In genomic region chr10:13171461-13171860, GRCm38 (mm10) we compare ENCODE assay signal across 15 mouse cellular contexts. TPM values are rescaled to one million over a fixed set of nuclear protein-coding genes. Genes with fewer than 3 reads are reported as not detected.
DNase-seq lines count a peak whose midpoint lies in the region; ATAC-seq and TF ChIP-seq lines count a peak whose summit lies in the region.
"Had no signal": no experiment of that assay in that cellular context is flagged by ENCODE, and none has a peak within 500 bp of the region (broad histone marks: within the 10 kb centered on the region; RNA-seq: fewer than 3 reads in every experiment).

No protein-coding gene starts in this region.

- TF ChIP-seq POLR2A in limb, embryonic 14.5 days (IDR thresholded peaks at IDR 0.05; ENCODE audit: borderline replicate concordance, extremely low read depth, insufficient read depth, insufficient read length) = no peak

- peak overlapping the region; percentile 65 for H3K27ac ChIP-seq in heart, embryonic 15.5 days
- no peak overlapping the region; the same call in 1 of the 2 replicates for H3K27ac ChIP-seq in heart, embryonic 12.5 days (ENCODE audit: poor library complexity, severe bottlenecking)
- no peak overlapping the region for H3K27ac ChIP-seq in lung, postnatal 0 days (ENCODE audit: low read length)
- H3K27ac ChIP-seq in forebrain, embryonic 13.5 days = peak overlapping the region; percentile 65
- H3K27ac ChIP-seq in limb, embryonic 14.5 days (replicated peaks; ENCODE audit: low read depth, low read length) = peak overlapping the region; percentile 1

- H3K36me3 ChIP-seq in heart, embryonic 15.5 days = peaks cover 1% of the 10 kb centered on the region; the same call in 1 of the 2 replicates
- H3K36me3 ChIP-seq in heart, embryonic 12.5 days = peaks cover 6% of the 10 kb centered on the region
- no peaks in the 10 kb centered on the region for H3K36me3 ChIP-seq in lung, postnatal 0 days (ENCODE audit: insufficient read depth, low read length)
- peaks cover 7% of the 10 kb centered on the region; the same call in 1 of the 2 replicates for H3K36me3 ChIP-seq in forebrain, embryonic 13.5 days (ENCODE audit: poor library complexity, severe bottlenecking)
- H3K36me3 ChIP-seq in limb, embryonic 14.5 days (ENCODE audit: control insufficient read depth, insufficient read depth, low read length) = 0 out of 2 replicates have a peak, but pooled peaks cover 9% of the 10 kb centered on the region

- 52% methylated on average over 2 of the region's 2 CpGs for WGBS in heart, embryonic 15.5 days
- 46% methylated on average over 2 of the region's 2 CpGs for WGBS in heart, embryonic 12.5 days
- 34% methylated on average over 2 of the region's 2 CpGs for WGBS in lung, postnatal 0 days
- WGBS in forebrain, embryonic 13.5 days = 66% methylated on average over 2 of the region's 2 CpGs
- WGBS in limb, embryonic 14.5 days = 40% methylated on average over 2 of the region's 2 CpGs

- H3K4me2 ChIP-seq in heart, embryonic 15.5 days = no peak overlapping the region
- no peak overlapping the region for H3K4me2 ChIP-seq in heart, embryonic 12.5 days
- H3K4me2 ChIP-seq in lung, postnatal 0 days (replicated peaks; ENCODE audit: low read depth, low read length) = no peak overlapping the region
- H3K4me2 ChIP-seq in forebrain, embryonic 13.5 days = no peak overlapping the region
- H3K4me2 ChIP-seq in limb, embryonic 14.5 days (replicated peaks; ENCODE audit: low read depth, low read length, severe bottlenecking) = no peak overlapping the region

- no peaks in the 10 kb centered on the region for H3K9me3 ChIP-seq in heart, embryonic 15.5 days (replicated peaks)
- no peaks in the 10 kb centered on the region for H3K9me3 ChIP-seq in heart, embryonic 12.5 days (replicated peaks)
- H3K9me3 ChIP-seq in lung, postnatal 0 days (ENCODE audit: low read length) = no peaks in the 10 kb centered on the region
- H3K9me3 ChIP-seq in forebrain, embryonic 13.5 days (replicated peaks) = no peaks in the 10 kb centered on the region
- H3K9me3 ChIP-seq in limb, embryonic 14.5 days (ENCODE audit: control insufficient read depth, low read length) = no peaks in the 10 kb centered on the region

- H3K9ac ChIP-seq in heart, embryonic 15.5 days = no peak overlapping the region
- H3K9ac ChIP-seq in heart, embryonic 12.5 days = no peak overlapping the region
- H3K9ac ChIP-seq in lung, postnatal 0 days (replicated peaks; ENCODE audit: low read depth) = no peak overlapping the region
- H3K9ac ChIP-seq in forebrain, embryonic 13.5 days = no peak overlapping the region
- no peak overlapping the region for H3K9ac ChIP-seq in limb, embryonic 14.5 days (ENCODE audit: low read depth, low read length, severe bottlenecking)

- H3K4me1 ChIP-seq in heart, embryonic 15.5 days (replicated peaks) = peaks cover 28% of the 10 kb centered on the region
- peaks cover 42% of the 10 kb centered on the region for H3K4me1 ChIP-seq in heart, embryonic 12.5 days (replicated peaks)
- no peaks in the 10 kb centered on the region; the same call in 1 of the 2 replicates for H3K4me1 ChIP-seq in lung, postnatal 0 days (ENCODE audit: insufficient read depth, low read depth, low read length)
- H3K4me1 ChIP-seq in forebrain, embryonic 13.5 days = peaks cover 22% of the 10 kb centered on the region
- H3K4me1 ChIP-seq in limb, embryonic 14.5 days (ENCODE audit: control insufficient read depth, insufficient read depth, low read length) = peaks cover 34% of the 10 kb centered on the region

- TF ChIP-seq EP300 in lung, postnatal 0 days (IDR thresholded peaks at IDR 0.05) = no peak

- no peak for TF ChIP-seq CTCF in lung, postnatal 0 days (IDR thresholded peaks at IDR 0.05)

- ATAC-seq in heart, embryonic 15.5 days (replicated peaks; ENCODE audit: insufficient number of reproducible peaks, insufficient read depth, low FRiP score, low read depth) = no peak
- ATAC-seq in heart, embryonic 12.5 days (ENCODE audit: insufficient number of reproducible peaks, low FRiP score) = no peak
- peak; percentile 26; the same call in 1 of the 2 replicates for ATAC-seq in lung, postnatal 0 days
- 0 out of 2 replicates have a peak, but pooled peaks have one; percentile 9 for ATAC-seq in forebrain, embryonic 13.5 days
- ATAC-seq in limb, embryonic 14.5 days (ENCODE audit: low FRiP score, low read depth) = no peak
- ATAC-seq in megakaryocyte-erythroid progenitor cell, adult 5-6 weeks (replicated peaks; ENCODE audit: low FRiP score, low TSS enrichment, poor library complexity, severe bottlenecking) = no peak

- no peak overlapping the region for H3K4me3 ChIP-seq in heart, embryonic 15.5 days
- no peak overlapping the region for H3K4me3 ChIP-seq in heart, embryonic 12.5 days
- H3K4me3 ChIP-seq in lung, postnatal 0 days (ENCODE audit: low read depth, low read length) = no peak overlapping the region
- H3K4me3 ChIP-seq in forebrain, embryonic 13.5 days = no peak overlapping the region
- no peak overlapping the region for H3K4me3 ChIP-seq in limb, embryonic 14.5 days (replicated peaks; ENCODE audit: low read length)

- no peak for DNase-seq in lung, postnatal 0 days (ENCODE audit: low spot score)
- DNase-seq in lung, postnatal 36 days = no peak
- DNase-seq in limb, embryonic 14.5 days (ENCODE audit: low spot score) = no peak
- DNase-seq in frontal cortex, postnatal 25 days (ENCODE audit: low spot score in 2 of 2) = no peak
- DNase-seq: cerebellum, adult 11 months; gastrocnemius, postnatal 36 days; kidney, postnatal 14 days had no signal

- H3K27me3 ChIP-seq in heart, embryonic 15.5 days = no peaks in the 10 kb centered on the region
- H3K27me3 ChIP-seq in heart, embryonic 12.5 days (replicated peaks) = no peaks in the 10 kb centered on the region
- H3K27me3 ChIP-seq in lung, postnatal 0 days (replicated peaks; ENCODE audit: insufficient read depth, low read length) = no peaks in the 10 kb centered on the region
- no peaks in the 10 kb centered on the region for H3K27me3 ChIP-seq in forebrain, embryonic 13.5 days
- no peaks in the 10 kb centered on the region for H3K27me3 ChIP-seq in limb, embryonic 14.5 days (ENCODE audit: control insufficient read depth, insufficient read depth, low read length)

RNA-seq across cellular contexts. Expression of gene Zc2hc1b, which starts 6.4 kb away (rescaled TPM):
- not detected in 2 replicates for polyA plus RNA-seq in heart, embryonic 15.5 days (2015; fragmentation: Nextera tagmentation; extraction: Ambion mirVana)
- polyA plus RNA-seq in heart, embryonic 12.5 days (2016; fragmentation: Nextera tagmentation; extraction: Ambion mirVana) = not detected in 2 replicates
- polyA plus RNA-seq in lung, postnatal 0 days (2015; fragmentation: Nextera tagmentation; extraction: Ambion mirVana) = not detected in 2 replicates
- polyA plus RNA-seq in forebrain, embryonic 13.5 days (2015; fragmentation: Nextera tagmentation; extraction: Ambion mirVana) = not detected in 2 replicates
- polyA plus RNA-seq in limb, embryonic 14.5 days (2012; rRNA removed) = 0.14 TPM in 1 of 2 replicates, not detected in the other
- not detected in 2 replicates for polyA plus RNA-seq in limb, embryonic 14.5 days (2014; fragmentation: Nextera tagmentation; extraction: Ambion mirVana)
- total RNA-seq in megakaryocyte-erythroid progenitor cell, adult 5-6 weeks (2014; fragmentation: Nextera tagmentation) = not detected in 2 replicates
- not detected in 2 replicates for total RNA-seq in megakaryocyte-erythroid progenitor cell, adult 5-6 weeks (2017)
- total RNA-seq: common myeloid progenitor, adult 5-6 weeks; gastrocnemius, postnatal 36 days; layer of hippocampus, postnatal 25 days; liver, adult 2 months; MEL had no signal
- polyA plus RNA-seq: liver, adult 2 months had no signal

RNA-seq across cellular contexts. Expression of gene Ltv1, which starts 21.5 kb away (rescaled TPM):
- polyA plus RNA-seq in heart, embryonic 15.5 days (2015; fragmentation: Nextera tagmentation; extraction: Ambion mirVana) = 42.7 and 46.0 TPM in 2 replicates
- 57.3 and 65.5 TPM in 2 replicates for polyA plus RNA-seq in heart, embryonic 12.5 days (2016; fragmentation: Nextera tagmentation; extraction: Ambion mirVana)
- 32.2 and 33.1 TPM in 2 replicates for polyA plus RNA-seq in lung, postnatal 0 days (2015; fragmentation: Nextera tagmentation; extraction: Ambion mirVana)
- 45.4 and 48.3 TPM in 2 replicates for polyA plus RNA-seq in forebrain, embryonic 13.5 days (2015; fragmentation: Nextera tagmentation; extraction: Ambion mirVana)
- polyA plus RNA-seq in limb, embryonic 14.5 days (2012; rRNA removed) = 50.7 and 66.4 TPM in 2 replicates
- 69.0 and 72.8 TPM in 2 replicates for polyA plus RNA-seq in limb, embryonic 14.5 days (2014; fragmentation: Nextera tagmentation; extraction: Ambion mirVana)
- 51.9 and 55.8 TPM in 2 replicates for total RNA-seq in megakaryocyte-erythroid progenitor cell, adult 5-6 weeks (2014; fragmentation: Nextera tagmentation)
- 68.4 and 77.8 TPM in 2 replicates for total RNA-seq in megakaryocyte-erythroid progenitor cell, adult 5-6 weeks (2017)

Comparison
In these comparisons a context has a peak if more than half of its experiments do, and no peak if none do; other contexts are left out.
1. H3K27ac ChIP-seq: peak in heart, embryonic 15.5 days (single experiment), forebrain, embryonic 13.5 days (single experiment) and limb, embryonic 14.5 days (single experiment); none in heart, embryonic 12.5 days (single experiment) and lung, postnatal 0 days (single experiment).
2. ATAC-seq: peak in lung, postnatal 0 days (single experiment) and forebrain, embryonic 13.5 days (single experiment); none in heart, embryonic 15.5 days (single experiment), heart, embryonic 12.5 days (single experiment), limb, embryonic 14.5 days (single experiment) and megakaryocyte-erythroid progenitor cell, adult 5-6 weeks (single experiment).